Mouse (Mus musculus): Measurements from ENCODE around the gene Popdc2. TPM values are rescaled to one million over a fixed set of nuclear protein-coding genes. Genes with fewer than 3 reads are reported as not detected.
A peak's percentile ranks its signal among the peaks of the same experiment; 100 is the strongest.
"Not testable (repeated sequence)": the region's sequence is repeated elsewhere in the genome, so short reads cannot be mapped to it uniquely, and the experiment has no call there.

The Popdc2 gene
- polyA plus RNA-seq (2015; fragmentation: Nextera tagmentation; extraction: Ambion mirVana), result 0.33 and 0.52 TPM in 2 replicates

DNA sequence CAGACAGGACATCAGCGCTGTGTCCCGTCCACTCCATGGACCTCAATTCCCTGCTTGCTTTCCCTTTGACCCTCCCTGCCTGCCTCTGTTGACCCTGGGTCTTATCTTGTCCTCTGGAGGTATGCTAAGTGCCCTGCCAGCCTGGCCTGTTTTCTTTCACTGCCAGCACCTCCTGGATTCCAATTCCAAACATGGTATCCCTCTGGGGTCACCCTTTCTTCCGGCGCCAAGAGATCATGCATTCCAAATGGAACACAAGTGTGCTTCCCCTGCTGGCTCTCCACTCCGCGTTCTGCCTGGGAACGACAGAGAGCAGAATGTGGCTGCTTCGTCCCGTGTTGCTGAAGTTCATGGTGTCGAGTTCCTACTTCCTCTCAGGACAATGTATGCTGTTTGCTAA is at the start of gene Popdc2:
Gene Popdc2 (plus strand): TSS at position 277 of the 400 bp plus-strand sequence.
- ATAC-seq (ENCODE audit: low FRiP score, low read depth), result no peak
- WGBS, result 68% methylated on average over 10 of the region's 10 CpGs
- Histone ChIP-seq H3K4me2 (no peak within 1 kb of the TSS), H3K36me3 (no peaks in the 10 kb centered on the region), H3K27me3 (no peaks in the 10 kb centered on the region), H3K4me1 (replicated peaks) (0 out of 2 replicates have a peak, but pooled peaks cover 6% of the 10 kb centered on the region), H3K27ac (replicated peaks) (no peak within 1 kb of the TSS), H3K9ac (no peak within 1 kb of the TSS), H3K9me3 (no peaks in the 10 kb centered on the region), H3K4me3 (no peak within 1 kb of the TSS)

- Histone ChIP-seq H3K9ac (no peak overlapping the region), H3K4me2 (no peak overlapping the region), H3K9me3 (no peaks in the 10 kb centered on the region), H3K27me3 (no peaks in the 10 kb centered on the region), H3K27ac (replicated peaks) (no peak overlapping the region), H3K4me1 (replicated peaks) (no peaks in the 10 kb centered on the region), H3K4me3 (no peak overlapping the region), H3K36me3 (no peaks in the 10 kb centered on the region)
- 78% methylated on average over 9 of the region's 9 CpGs for WGBS
- no peak for ATAC-seq (ENCODE audit: low FRiP score, low read depth)
Measured at GRCm38 (mm10) chr16:38318492-38318891, 43.5 kb upstream of the Popdc2 start.

- no peaks in the 10 kb centered on the region for H3K4me1 ChIP-seq (replicated peaks)
- no peaks in the 10 kb centered on the region for H3K36me3 ChIP-seq
- H3K9me3 ChIP-seq, result no peaks in the 10 kb centered on the region
- ATAC-seq (ENCODE audit: low FRiP score, low read depth), result no peak
- H3K4me2 ChIP-seq, result no peak overlapping the region
- no peaks in the 10 kb centered on the region for H3K27me3 ChIP-seq
- no peak overlapping the region for H3K4me3 ChIP-seq
- 93% methylated on average over 4 of the region's 4 CpGs for WGBS
- H3K9ac ChIP-seq, result no peak overlapping the region
- H3K27ac ChIP-seq (replicated peaks), result no peak overlapping the region
Measured at GRCm38 (mm10) chr16:38319087-38319486, 42.9 kb upstream of the Popdc2 start.

DNA sequence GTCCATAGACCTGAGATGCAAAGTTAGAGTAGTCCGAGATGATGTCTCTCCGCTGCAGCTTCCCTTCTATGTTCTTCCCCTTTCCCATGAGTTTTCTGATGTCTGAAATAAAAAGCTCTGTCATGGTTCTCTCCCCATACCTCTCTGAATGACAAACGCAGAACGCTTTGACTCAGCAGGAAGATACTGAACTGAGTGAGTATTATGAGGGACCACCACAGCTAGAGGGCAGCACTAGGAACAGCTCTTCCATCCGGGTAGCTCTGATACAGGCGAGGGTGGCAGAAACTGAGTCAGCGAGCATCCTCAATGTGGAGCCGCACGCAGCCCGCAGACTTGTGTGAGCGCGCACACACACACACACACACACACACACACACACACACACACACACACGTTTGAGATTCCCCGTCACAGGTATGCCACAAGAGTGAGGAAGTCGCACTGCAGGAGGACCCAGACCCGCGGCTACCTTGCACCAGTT is 40.5 kb upstream of the Popdc2 start:
- Histone ChIP-seq H3K36me3 (no peaks in the 10 kb centered on the region), H3K4me1 (replicated peaks) (no peaks in the 10 kb centered on the region), H3K9me3 (no peaks in the 10 kb centered on the region), H3K4me3 (peak overlapping the region; percentile 27; the same call in 1 of the 2 replicates), H3K4me2 (peak overlapping the region; percentile 53), H3K27me3 (no peaks in the 10 kb centered on the region), H3K27ac (replicated peaks) (no peak overlapping the region), H3K9ac (0 out of 2 replicates have a peak overlapping the region, but pooled peaks have one; percentile 4)
- 32% methylated on average over 17 of the region's 17 CpGs for WGBS
- peak; percentile 85 for ATAC-seq (ENCODE audit: low FRiP score, low read depth)

GRCm38 (mm10) chr16:38324311-38324710 is 37.7 kb upstream of the Popdc2 start:
- no peaks in the 10 kb centered on the region for H3K27me3 ChIP-seq
- no peak overlapping the region for H3K27ac ChIP-seq (replicated peaks)
- no peaks in the 10 kb centered on the region for H3K4me1 ChIP-seq (replicated peaks)
- no peaks in the 10 kb centered on the region for H3K36me3 ChIP-seq
- no peaks in the 10 kb centered on the region for H3K9me3 ChIP-seq
- H3K4me2 ChIP-seq, result no peak overlapping the region
- WGBS, result 90% methylated on average over 15 of the region's 15 CpGs
- no peak overlapping the region for H3K4me3 ChIP-seq
- ATAC-seq (ENCODE audit: low FRiP score, low read depth), result no peak
- H3K9ac ChIP-seq, result no peak overlapping the region

- H3K9me3 ChIP-seq, result no peaks in the 10 kb centered on the region
- H3K4me2 ChIP-seq, result no peak overlapping the region
- H3K4me3 ChIP-seq, result no peak overlapping the region
- H3K27ac ChIP-seq (replicated peaks), result no peak overlapping the region
- no peaks in the 10 kb centered on the region for H3K27me3 ChIP-seq
- H3K36me3 ChIP-seq, result no peaks in the 10 kb centered on the region
- ATAC-seq (ENCODE audit: low FRiP score, low read depth), result no peak
- 75% methylated on average over 11 of the region's 11 CpGs for WGBS
- no peak overlapping the region for H3K9ac ChIP-seq
- H3K4me1 ChIP-seq (replicated peaks), result no peaks in the 10 kb centered on the region
Measured at GRCm38 (mm10) chr16:38326778-38327397, 35.1 kb upstream of the Popdc2 start.

DNA sequence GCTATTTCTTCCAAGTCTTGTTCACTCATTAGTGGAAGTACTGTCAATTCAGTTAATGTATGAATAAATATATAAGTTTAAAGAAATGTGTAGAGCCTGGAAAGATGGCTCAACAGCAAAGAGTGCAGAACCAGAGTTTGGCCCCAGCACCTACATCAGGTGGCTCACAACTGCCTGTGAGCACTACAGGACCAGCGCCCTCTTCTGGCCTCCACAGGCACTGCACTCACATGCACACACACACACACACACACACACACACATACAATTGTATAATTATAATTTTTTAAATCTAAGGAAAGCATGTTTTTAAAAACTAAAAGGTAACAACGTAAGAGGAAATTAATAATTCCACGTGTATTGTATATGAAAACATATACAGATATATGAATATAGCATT is 32.7 kb upstream of the Popdc2 start:
- H3K9me3 ChIP-seq, result no peaks in the 10 kb centered on the region
- no peaks in the 10 kb centered on the region for H3K4me1 ChIP-seq (replicated peaks)
- H3K27me3 ChIP-seq, result no peaks in the 10 kb centered on the region
- no peak overlapping the region for H3K9ac ChIP-seq
- ATAC-seq (ENCODE audit: low FRiP score, low read depth), result no peak
- no peak overlapping the region for H3K4me3 ChIP-seq
- no peak overlapping the region for H3K27ac ChIP-seq (replicated peaks)
- no peak overlapping the region for H3K4me2 ChIP-seq
- 88% methylated on average over 3 of the region's 3 CpGs for WGBS
- no peaks in the 10 kb centered on the region for H3K36me3 ChIP-seq

DNA sequence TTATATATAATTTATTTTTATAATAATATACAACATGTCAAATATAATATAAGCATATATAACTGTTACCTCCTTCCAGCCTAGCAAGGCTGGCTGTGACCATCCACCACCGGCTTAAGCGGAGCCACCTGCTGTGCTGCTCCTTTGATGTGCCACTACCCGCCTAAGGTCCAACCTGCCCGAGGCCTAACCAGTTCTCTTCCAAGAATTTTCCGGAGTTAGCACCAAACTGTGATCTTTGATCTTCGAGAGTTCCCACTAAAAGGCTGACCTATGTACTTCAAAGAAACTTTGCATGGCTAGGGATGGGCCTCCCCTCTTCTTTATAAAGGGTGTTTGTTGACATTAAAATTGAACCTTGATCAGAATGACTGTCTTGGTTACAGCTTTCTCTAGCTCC is 27.6 kb upstream of the Popdc2 start:
- Histone ChIP-seq H3K9me3 (no peaks in the 10 kb centered on the region), H3K27ac (replicated peaks) (no peak overlapping the region), H3K9ac (no peak overlapping the region), H3K36me3 (no peaks in the 10 kb centered on the region), H3K27me3 (no peaks in the 10 kb centered on the region), H3K4me3 (no peak overlapping the region), H3K4me2 (no peak overlapping the region), H3K4me1 (replicated peaks) (no peaks in the 10 kb centered on the region)
- no peak for ATAC-seq (ENCODE audit: low FRiP score, low read depth)
- 54% methylated on average over 6 of the region's 6 CpGs for WGBS

DNA sequence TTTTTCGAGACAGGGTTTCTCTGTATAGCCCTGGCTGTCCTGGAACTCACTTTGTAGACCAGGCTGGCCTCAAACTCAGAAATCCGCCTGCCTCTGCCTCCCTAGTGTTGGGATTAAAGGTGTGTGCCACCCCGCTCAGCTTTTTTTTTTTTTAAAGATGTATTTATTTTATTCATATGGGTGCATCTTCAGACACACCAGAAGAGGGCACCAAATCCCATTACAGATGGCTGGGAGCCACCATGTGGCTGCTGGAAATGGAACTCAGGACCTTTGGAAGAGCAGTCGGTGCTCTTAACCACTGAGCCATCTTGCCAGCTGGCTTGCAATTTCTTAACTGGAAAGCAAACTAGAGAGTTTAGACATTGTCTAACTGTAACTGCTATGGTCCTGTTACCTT is 23.9 kb upstream of the Popdc2 start:
- not testable (repeated sequence) for H3K36me3 ChIP-seq, H3K4me3 ChIP-seq
- 90% methylated on average over 4 of the region's 4 CpGs for WGBS

DNA sequence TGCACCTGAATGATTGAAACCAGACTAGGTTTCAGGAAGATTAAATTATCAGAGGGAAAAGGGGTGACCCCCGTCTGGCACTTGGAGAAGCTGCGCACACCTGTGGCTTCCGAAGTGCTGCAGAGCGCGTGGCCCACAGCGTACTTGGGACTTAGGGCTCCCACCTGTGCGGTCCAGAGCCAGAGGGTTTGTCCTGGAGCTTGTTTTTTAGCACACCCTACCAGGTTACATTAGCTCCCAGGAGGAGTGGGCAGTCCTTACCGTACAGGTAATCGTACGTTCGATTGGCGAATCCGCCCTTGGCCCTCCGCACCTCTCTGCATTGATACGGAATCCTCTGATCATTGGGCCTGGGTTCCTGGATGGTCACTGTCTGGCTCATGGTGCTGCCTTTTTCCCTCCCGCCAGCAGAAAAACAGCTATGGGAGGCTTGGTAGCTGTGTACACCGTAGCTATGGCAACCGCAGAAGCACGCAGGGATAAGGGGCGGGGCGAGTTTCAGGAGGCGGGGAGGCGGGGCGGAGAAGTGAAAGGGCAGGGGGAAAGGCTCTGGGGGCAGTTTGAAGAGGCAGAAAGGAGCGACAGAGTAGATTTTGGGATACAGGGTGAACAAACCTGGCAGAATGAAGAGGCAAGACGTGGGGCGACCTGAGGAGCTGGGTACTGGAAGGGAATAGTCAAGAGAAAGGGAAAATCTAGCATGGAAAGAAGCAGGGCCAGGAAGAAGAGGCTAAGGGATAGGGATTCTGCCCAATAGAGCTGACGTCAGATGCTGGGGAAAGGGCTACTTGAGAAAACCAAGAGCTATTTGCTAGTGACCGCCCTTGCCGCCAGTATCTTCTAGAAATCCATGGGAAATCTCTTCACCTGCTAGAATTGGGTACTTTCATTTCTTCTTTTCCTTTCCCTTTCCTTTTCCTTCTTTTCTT is 20.3 kb upstream of the Popdc2 start, which contains the start of gene Maats1:
Gene Maats1 (minus strand): TSS at position 748 of the 929 bp plus-strand sequence.
- peak; percentile 89 for ATAC-seq (ENCODE audit: low FRiP score, low read depth)
- no peaks in the 10 kb centered on the region for H3K9me3 ChIP-seq
- peaks cover 13% of the 10 kb centered on the region for H3K4me1 ChIP-seq (replicated peaks)
- H3K27ac ChIP-seq (replicated peaks), result peak within 1 kb of the TSS; percentile 51; the same call in 1 of the 2 replicates
- no peaks in the 10 kb centered on the region for H3K27me3 ChIP-seq
- peak within 1 kb of the TSS; percentile 59 for H3K9ac ChIP-seq
- peak within 1 kb of the TSS; percentile 47 for H3K4me3 ChIP-seq
- no peaks in the 10 kb centered on the region for H3K36me3 ChIP-seq
- WGBS, result 8% methylated on average over 30 of the region's 30 CpGs
- H3K4me2 ChIP-seq, result peak within 1 kb of the TSS; percentile 89

More for the DNA sequence above, 23.9 kb upstream of the Popdc2 start:
- H3K27me3 ChIP-seq; H3K9ac ChIP-seq; H3K4me1 ChIP-seq (replicated peaks); H3K4me2 ChIP-seq; ATAC-seq (ENCODE audit: low FRiP score, low read depth); H3K9me3 ChIP-seq; H3K27ac ChIP-seq (replicated peaks): not testable (repeated sequence)

DNA sequence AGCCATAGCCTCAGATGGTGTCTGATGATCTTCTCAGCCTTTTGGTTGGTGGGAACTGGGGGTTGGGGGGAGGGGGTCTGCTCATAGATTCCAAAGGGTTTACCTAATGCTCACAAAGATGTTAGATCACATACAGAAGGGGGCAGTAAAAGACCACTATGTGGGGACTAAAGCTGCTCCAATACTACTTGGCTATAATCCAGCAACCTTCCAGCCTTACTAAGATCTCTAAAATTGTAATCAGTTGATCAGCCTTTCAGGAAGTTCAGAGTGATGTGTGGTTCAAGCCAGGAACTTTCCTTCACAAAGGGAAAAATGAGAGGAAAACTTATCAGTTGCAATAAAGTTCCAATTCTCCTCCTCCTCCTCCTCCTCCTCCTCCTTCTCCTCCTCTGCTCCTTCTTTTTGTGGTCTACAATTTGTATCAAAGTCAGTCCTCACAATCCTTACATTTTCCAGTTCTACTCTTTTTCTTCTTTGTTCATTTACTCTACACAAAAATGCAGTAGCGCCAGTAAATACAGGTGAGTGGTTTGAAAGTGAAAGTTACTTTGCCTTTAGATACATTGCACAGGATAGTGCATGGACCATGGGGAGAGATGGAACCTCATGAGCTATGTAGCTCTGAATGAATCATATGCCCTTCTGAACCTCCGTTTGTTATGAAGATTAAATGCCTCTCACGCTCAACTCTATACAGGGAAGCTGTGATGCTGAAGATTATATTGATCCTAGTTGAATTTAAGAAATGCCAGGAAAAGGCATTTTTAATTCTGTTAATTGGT is 16.9 kb upstream of the Popdc2 start:
- no peak overlapping the region for H3K27ac ChIP-seq (replicated peaks)
- H3K27me3 ChIP-seq, result no peaks in the 10 kb centered on the region
- peaks cover 9% of the 10 kb centered on the region for H3K36me3 ChIP-seq
- no peak for ATAC-seq (ENCODE audit: low FRiP score, low read depth)
- H3K4me3 ChIP-seq, result no peak overlapping the region
- WGBS, result 85% methylated on average over 3 of the region's 3 CpGs
- no peak overlapping the region for H3K4me2 ChIP-seq
- H3K9me3 ChIP-seq, result no peaks in the 10 kb centered on the region
- H3K4me1 ChIP-seq (replicated peaks), result peaks cover 21% of the 10 kb centered on the region
- no peak overlapping the region for H3K9ac ChIP-seq
